Mouse (Mus musculus) right cerebral cortex, postnatal 4 days (tissue): ENCODE data around the gene Tom1.
A peak's percentile ranks its signal among the peaks of the same experiment; 100 is the strongest.

Experiments used
- DNase-seq: peaks from one replicate; pipeline ENCODE4 v3.0.0-alpha.2; 2022

The Tom1 gene

DNA sequence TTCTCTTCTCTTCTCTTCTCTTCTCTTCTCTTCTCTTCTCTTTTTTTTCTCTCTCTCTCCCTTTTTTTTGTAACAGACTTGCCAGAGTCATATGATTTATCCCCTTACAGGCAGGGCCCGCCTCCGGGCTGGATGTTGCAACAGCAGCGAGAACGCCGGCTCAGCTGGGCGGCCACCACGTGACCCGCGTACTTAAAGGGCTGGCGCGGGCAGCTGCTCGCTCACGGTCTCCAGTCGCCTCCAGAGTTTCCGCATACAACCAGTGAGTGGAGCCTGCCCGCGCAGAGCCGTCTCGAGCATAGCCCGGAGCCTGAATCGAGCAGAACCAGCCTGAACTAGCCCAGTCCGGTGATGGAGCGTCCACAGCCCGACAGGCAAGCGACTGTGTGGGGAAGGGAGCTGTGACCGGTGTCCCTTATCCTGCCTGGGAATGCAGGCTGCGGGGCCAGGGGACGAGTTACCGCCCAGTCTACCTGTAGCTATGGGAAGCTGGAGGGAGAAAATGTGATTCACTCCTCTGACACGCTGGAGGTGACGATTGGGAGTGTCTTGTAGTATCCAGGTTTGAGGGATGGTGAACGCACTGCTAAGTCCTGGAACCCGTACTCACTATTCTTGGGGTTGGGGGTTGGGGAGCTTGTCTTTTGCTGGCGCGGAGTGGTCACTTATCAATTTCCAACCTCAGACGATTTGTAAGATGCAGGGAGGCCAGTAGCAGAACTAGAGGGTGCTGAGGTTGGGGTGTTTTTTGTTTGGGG is 60.1 kb downstream of the Tom1 start, which contains the start of gene Hmox1:
Gene Hmox1, plus strand, starts transcription at position 223 of the 758 bp plus-strand sequence.
- DNase-seq, result peak; percentile 76

DNA sequence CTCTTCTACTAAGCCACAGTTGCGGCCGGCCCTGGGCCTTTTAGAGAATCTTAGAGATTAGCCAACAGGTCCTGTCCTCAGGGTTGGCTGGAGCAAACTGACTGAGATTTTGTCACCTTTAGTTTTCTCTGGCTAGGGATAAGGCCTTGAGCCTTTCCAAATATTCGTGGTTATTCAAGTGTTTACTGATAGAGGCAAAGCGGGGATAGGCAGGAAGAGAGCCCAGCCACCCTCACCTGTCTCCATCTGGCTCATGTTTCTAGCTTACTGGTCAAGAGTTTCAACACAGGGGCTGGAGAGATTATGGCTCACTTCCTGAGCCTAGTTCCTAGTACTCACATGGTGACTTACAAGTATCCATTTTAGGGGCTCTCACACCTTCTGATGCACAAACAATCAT is 69.5 kb downstream of the Tom1 start:
- DNase-seq, result no peak

DNA sequence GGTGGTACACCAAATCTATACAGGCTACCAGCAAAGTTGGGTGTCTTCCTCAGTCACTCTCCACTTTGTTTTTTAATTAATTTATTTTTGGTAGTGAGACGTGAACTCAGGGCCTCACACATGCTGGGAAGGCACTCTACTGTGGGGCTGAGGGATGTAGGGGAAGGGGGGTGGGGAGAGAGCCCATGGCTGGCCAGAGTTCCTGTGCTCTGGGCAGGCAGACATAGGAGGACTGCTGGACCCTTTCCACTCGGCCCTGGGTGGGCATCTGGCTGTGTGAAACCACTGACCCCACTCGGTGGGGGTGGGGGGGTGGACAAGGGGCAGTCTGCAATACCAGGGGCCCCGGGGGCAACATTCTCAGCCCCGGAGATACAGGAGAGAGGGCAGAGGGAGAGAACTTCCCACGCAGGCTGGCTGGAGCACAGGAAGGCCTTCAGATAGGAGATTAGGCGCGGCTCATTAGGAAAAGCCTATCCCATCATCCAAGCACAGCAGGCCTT is 69.9 kb downstream of the Tom1 start:
- no peak for DNase-seq

DNA sequence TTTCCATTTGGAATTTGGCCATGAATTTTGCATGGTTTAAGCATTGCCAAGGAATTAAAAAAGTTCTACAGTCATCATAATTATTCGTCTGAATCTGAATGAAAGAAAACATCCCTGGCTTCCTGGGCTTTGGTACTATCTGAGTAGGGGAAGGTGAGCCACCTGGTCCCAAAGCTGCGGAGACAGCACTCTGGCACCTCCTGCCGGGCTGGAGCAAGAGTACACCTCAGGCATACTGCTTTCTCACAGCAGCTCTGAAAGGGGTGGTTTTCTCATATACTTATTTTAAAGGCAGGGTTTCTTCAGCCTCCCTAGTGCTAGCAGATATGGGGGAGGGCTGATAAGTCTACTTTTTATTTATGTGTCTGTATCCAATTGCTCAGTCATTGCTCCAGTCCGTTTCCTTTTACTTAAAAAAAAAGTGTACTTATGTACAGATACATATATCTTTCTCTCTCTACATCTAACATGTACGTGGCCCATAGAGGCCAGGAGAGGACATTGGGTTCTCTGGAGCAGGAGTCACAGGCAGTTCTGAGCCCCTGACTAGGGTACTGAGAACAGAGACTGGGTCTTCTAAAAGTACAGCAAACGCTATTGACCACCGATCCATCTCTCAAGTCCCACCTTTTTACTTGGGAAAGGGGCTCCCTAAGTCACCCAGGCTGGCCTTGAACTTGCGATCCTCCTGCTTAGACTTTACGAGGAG is 75.2 kb downstream of the Tom1 start:
- peak; percentile 77 for DNase-seq

DNA sequence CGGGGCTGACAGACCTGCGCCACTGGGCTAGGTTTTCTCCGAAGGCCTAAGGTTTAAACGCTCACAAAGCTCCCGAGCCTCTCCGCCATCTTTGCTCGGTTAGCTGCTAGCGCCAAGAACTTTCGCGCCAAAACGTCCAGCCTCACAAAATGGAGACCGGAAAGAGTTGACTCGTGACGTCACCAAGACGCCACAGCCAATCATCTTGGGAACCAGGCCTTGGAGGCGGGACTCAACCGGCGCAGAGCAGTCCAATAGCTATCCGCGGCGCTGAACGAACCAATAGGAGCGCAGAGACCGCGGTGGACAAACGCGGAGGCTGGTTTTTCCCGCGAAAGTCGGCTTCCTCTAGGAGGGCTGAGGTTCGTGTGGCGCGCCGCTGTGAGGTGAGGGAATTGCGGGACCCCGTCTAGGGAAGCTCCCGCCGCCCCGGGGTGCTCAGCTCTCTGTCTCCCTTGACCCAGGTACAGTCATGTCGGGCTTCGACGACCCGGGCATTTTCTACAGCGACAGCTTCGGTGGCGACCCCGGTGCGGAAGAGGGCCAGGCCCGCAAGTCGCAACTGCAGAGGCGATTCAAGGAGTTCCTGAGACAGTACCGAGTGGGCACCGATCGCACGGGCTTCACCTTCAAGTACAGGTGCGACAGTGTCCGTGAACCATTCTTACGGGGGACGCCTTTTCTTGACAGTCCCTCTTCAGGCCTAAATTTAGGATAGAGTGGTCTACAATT is 75.9 kb downstream of the Tom1 start, which contains the start of gene Mcm5:
Gene Mcm5, plus strand, starts transcription at position 334 of the 732 bp plus-strand sequence.
- peak; percentile 97 for DNase-seq

DNA sequence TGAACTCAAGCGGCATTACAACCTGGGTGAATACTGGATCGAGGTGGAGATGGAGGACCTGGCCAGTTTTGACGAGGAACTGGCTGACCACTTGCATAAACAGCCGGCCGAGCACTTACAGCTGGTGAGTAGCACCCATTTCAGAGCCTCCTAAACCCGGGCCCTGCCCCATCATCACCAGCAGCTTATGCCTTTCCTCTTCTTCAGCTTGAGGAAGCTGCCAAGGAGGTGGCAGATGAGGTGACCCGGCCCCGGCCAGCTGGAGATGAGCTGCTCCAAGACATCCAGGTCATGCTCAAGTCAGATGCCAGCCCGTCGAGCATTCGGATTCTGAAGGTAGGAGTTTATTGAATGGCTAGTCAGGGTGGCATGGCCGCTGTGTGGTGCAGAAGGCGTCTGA is 76.6 kb downstream of the Tom1 start:
- no peak for DNase-seq

DNA sequence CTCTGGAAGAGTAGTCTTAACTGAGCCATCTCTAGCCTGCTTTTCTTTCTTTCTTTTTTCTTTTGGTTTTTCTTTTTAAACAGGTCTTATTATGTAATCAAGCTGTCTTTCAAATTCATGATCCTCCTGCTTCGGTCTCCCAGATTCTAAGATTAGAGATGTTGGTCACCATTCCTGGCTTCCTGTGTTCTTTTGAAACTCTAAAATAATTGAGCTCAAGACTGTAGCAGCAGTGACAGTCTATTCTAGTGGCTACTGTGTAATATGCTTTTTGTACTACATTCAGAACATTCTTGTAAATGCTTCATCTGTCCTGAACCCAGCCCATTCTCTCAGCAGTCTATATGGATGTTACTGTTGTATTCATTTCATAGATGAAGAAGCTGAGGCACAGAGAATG is 85.0 kb downstream of the Tom1 start:
- no peak for DNase-seq

DNA sequence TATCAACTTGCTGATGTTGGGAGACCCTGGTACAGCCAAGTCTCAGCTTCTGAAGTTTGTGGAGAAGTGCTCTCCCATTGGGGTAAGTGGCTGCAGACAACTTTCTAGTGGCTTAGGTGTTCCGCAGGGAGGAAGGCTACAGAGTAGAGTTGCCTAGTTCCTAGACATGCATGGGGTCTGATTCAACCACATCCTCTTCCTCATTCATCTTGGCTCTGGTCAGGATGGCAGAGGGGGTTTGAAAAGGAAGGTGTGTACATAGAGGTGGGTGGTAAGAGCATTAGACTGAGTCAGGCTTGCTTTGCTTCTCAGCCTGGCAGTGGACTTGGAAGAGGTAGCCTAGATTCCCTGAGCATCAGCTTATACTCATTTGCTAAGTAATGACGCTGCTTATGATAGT is 85.8 kb downstream of the Tom1 start:
- no peak for DNase-seq
